Mouse (Mus musculus): ENCODE results near the gene Col6a6. TPM values are rescaled to one million over a fixed set of nuclear protein-coding genes. Genes with fewer than 3 reads are reported as not detected.
A peak's percentile ranks its signal among the peaks of the same experiment; 100 is the strongest.

Gene Col6a6
- total RNA-seq, 2 experiments from 2014 or later: 1.5 to 1.9 TPM

DNA sequence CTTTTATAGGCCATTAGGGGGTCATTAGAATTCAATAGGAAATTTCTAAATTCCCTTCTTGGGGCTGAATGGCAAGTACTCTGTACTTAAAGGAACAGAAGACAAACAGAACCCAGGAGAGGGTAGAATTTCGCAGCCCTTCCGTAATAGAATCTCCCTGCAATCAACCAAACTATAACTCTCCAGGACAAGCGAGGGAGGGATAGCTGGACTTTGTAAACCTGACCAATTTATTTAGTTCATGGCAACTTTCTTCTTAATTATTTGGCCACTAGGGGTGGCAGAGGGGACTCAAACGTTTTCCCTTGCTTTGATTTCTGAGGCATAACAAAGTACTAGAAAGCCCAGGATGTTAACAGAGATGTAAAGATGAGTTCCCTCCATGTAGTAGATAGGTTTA lies 6.8 kb upstream of the Col6a6 start:
- Histone ChIP-seq H3K4me3 (no peak overlapping the region; the same call in 1 of the 2 replicates), H3K27ac (no peak overlapping the region)
- TF ChIP-seq CTCF (IDR thresholded peaks at IDR 0.05): peak; percentile 19; the same call in 1 of the 2 replicates
- intact Hi-C loops (cut with DNase I): no loop called here
- DNase-seq: no peak

DNA sequence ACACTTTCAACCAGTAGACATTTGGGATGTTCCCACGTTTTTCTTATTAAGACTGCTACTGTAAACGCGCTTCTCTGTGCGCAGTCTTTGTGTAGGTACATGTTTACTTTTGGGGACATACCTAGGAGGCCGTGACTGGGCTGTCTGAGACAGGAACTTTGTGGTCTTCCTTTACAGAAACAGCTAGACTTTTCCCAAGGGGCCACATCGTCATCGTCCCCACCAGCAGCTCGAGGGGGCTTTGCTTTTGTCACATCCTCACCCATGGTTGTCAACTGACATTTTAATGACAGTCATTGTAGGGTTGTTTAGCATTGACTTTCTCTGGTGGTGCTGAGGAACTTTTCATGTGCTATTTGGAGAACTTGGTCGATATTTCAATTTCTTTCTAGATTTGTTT lies 3.3 kb upstream of the Col6a6 start:
- no peak for TF ChIP-seq CTCF (IDR thresholded peaks at IDR 0.05)
- Histone ChIP-seq H3K4me3 (no peak overlapping the region), H3K27ac (no peak overlapping the region)
- intact Hi-C loops (cut with DNase I): no loop called here
- no peak for DNase-seq

DNA sequence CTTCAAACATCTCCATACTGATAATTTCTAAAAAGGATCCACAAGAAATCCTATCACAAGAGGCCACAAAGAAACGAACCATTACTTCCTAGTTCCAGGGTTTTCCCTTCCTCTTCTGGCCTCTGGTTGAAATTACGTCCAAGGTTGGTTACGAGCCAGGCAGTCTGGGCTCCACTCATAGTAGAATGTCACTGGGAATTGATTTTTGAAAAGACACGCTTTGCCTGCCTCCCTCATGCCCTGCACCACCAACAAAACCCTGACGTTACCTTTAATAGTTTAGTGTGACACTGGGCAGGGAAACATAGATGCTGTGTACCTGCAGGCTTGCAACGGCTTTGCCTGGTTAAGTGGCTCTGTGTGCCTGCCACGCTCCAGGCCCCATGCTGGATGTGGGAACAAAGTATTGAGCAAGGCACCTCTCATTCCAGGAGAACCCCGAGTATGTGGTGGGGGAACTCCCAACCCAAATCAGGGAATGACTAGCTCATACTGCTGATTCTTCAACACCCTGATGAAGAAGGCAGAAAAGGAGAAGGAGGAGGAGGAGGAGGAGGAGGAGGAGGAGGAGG lies 798 bp downstream of the Col6a6 start:
- no peak for TF ChIP-seq CTCF (IDR thresholded peaks at IDR 0.05)
- Histone ChIP-seq H3K27ac (0 out of 2 replicates have a peak overlapping the region, but pooled peaks have one; percentile 24), H3K4me3 (peak overlapping the region; percentile 41)
- peak; percentile 69 for DNase-seq
- intact Hi-C loops (cut with DNase I): no loop called here

DNA sequence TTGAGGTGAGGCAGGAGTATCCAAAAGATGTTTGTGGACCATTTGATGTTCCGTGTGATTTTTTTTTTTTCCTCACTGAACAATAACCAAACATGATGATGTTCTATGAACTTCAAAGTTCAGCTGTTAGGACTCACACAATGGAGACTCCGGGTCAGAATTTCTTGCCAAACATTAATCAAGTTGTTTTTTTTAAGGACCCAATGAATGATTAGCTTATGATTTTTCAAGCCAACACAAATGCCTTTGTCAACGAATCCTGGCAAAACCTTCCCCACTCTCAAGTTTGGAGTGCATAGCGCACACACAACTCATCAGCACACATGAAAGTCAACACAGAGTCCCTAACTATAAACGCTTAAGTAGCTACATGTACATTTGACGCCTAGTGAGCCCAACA lies 7.2 kb downstream of the Col6a6 start:
- TF ChIP-seq CTCF (IDR thresholded peaks at IDR 0.05): no peak
- no peak overlapping the region for H3K27ac ChIP-seq
- intact Hi-C loops (cut with DNase I): no loop called here
- DNase-seq: no peak
- H3K4me3 ChIP-seq: no peak overlapping the region

DNA sequence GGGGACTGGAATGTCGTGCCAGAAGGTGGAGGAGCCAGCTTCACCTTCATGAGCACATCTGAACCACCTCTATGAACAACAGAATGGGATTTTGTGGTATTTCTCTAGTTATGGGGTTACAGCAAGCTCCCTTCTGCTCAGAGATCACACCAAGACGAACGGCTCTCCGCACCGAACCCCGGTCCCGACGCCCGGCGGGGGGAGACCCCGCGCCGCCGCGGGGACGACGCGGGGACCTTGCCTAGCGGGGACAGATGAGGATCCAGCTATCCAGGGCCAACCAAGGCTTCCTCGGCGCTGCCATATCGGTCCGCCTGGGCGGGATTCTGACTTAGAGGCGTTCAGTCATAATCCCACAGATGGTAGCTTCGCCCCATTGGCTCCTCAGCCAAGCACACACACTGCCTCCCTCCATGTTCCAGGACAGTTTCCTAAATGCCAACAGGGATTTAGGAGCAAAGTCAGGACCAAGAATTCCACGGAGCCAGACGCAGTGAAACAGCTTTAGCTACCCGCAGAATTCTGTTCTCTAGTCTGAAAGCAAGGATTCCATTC lies 8.7 kb downstream of the Col6a6 start:
- no peak for TF ChIP-seq CTCF (IDR thresholded peaks at IDR 0.05)
- no peak for DNase-seq
- no peak overlapping the region for H3K4me3 ChIP-seq
- intact Hi-C loops (cut with DNase I): no loop called here
- H3K27ac ChIP-seq: no peak overlapping the region

DNA sequence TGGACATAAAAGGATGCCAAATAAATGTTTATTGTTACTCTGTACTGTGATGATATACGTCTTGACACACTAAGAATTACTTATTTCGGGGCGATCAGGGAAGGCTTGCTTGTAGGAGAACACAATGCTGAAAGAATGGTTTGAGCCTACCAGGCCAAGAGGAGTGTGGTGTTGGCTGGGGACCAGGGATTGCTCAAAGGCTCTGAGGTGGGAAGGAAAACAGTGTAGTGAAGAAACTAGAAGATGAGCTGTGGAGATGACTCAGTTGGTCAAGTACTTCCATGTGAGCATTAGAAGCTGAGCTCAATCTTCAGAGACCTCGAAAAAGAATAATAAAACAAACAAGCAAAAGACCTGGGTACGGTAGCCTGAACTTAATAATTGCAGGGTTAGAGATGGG lies 13.5 kb downstream of the Col6a6 start:
- peak; percentile 84 for DNase-seq

DNA sequence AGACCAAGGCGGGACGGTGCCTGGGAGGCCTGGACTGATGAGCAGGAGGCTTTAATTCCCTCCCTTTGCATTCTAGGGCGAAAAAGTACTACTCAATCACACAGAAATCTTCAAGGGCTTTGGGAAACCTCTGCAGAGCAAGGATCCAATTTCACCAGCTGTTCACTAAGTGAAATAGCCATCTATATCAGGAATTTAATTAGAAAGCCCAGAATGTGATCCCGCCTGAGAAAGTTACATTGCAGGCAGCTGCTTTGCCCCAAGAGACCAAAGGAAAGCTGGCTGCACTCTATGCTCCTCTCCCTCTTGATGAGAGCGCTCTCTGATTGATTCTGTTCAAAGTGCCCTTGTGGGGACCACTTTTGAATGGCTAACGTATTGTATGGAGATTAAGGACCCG lies 16.5 kb downstream of the Col6a6 start:
- Histone ChIP-seq H3K4me3 (no peak overlapping the region), H3K27ac (no peak overlapping the region)
- peak; percentile 23 for DNase-seq
- TF ChIP-seq CTCF (IDR thresholded peaks at IDR 0.05): no peak
- intact Hi-C loops (cut with DNase I): no loop called here

More for the DNA sequence above, 13.5 kb downstream of the Col6a6 start:
- intact Hi-C loops (cut with DNase I): no loop called here
- no peak for TF ChIP-seq CTCF (IDR thresholded peaks at IDR 0.05)
- peak overlapping the region; percentile 28; the same call in 1 of the 2 replicates for H3K27ac ChIP-seq
- H3K4me3 ChIP-seq: no peak overlapping the region

DNA sequence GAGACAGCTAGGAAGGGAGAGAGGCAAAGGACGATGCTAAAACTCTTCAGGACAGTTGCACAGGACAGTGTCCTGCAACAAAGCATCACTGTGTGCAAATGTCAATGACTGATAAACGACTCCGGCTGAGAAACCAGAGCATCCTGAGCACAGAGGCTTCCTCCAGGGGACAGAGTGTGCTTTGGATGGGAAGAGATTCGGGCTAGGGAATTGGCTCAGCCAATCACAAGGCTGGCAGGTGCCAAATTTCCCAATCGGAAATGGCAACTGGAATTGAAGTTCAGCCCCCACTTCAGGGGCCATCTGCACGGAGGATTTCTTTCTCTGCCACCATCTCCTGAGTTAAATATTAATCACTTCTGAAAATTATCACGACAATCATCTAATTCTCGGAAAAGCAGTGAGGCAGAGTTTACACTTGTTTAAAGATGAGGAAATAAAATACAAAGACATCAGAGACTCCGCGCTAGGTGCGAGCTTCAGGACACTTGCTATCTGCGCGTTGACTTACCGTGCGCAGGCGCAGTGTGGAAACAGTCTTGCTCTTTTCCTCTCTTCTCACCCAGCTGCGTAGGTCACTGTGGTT lies 18.9 kb downstream of the Col6a6 start:
- TF ChIP-seq CTCF (IDR thresholded peaks at IDR 0.05): no peak
- Histone ChIP-seq H3K27ac (no peak overlapping the region), H3K4me3 (no peak overlapping the region)
- intact Hi-C loops (cut with DNase I): no loop called here
- peak; percentile 32 for DNase-seq

DNA sequence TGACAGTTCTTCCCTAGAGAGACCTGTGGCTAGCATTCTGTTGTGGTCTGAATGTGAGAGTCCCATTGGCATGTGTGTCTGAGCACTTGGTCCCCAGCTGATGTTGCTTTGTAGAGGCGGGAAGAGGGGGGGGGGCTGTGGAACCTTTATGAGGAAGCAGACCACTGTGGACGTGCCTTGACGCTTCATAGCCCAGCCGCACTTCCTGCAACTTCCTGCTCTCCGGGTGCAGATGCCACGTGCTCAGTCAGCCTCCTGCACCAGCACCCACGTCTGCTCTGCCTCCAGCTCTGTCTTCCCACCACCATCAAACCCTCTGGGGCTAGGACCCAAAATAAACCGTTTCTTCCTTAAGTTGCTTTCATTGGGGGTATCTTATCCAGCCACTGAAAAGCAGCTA lies 24.5 kb downstream of the Col6a6 start:
- no peak for DNase-seq
- no peak for TF ChIP-seq CTCF (IDR thresholded peaks at IDR 0.05)
- Histone ChIP-seq H3K4me3 (no peak overlapping the region), H3K27ac (no peak overlapping the region)
- intact Hi-C loops (cut with DNase I): no loop called here

DNA sequence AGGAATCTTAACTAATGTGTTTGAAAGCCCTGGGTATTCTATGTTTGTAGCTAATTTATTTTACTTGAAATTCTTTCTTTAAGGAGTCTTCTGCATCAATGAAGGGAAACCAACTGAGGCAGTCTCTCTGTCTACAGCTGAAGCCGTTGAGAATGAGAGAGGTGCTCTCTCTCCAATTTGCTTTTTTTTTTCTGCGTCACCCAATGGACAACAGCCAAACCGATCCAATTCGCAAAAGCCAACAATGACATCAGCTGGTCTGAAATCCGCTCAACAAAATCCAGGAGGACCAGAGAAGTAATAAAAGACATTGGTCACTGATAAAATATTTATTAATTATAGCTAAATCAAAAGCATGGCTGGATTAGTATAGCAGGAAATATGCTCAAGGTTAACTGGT lies 26.5 kb downstream of the Col6a6 start:
- H3K4me3 ChIP-seq: no peak overlapping the region
- DNase-seq: peak; percentile 53
- TF ChIP-seq CTCF (IDR thresholded peaks at IDR 0.05): no peak
- intact Hi-C loops (cut with DNase I): no loop called here
- peak overlapping the region; percentile 28; the same call in 1 of the 2 replicates for H3K27ac ChIP-seq

DNA sequence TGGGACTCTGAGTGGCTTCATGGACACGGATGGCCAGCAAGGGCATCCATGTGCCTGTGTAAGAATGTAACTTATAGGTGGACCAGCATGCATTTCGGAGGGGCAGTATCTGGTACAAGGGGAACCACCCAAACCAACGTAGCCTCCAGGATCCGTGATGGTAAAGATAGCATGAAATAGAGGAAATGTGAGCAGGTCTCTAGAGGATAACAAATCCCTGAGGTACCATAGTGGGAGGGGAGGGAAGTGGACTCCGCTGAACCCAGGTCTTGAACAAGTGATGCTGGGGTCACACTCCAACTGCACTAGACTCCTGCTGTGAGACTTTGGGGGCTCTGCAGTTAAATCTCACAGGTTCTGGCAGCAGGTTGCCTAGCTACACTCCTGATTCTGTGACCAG lies 27.7 kb downstream of the Col6a6 start:
- no peak for TF ChIP-seq CTCF (IDR thresholded peaks at IDR 0.05)
- no peak overlapping the region for H3K27ac ChIP-seq
- no peak for DNase-seq
- intact Hi-C loops (cut with DNase I): no loop called here
- no peak overlapping the region for H3K4me3 ChIP-seq

DNA sequence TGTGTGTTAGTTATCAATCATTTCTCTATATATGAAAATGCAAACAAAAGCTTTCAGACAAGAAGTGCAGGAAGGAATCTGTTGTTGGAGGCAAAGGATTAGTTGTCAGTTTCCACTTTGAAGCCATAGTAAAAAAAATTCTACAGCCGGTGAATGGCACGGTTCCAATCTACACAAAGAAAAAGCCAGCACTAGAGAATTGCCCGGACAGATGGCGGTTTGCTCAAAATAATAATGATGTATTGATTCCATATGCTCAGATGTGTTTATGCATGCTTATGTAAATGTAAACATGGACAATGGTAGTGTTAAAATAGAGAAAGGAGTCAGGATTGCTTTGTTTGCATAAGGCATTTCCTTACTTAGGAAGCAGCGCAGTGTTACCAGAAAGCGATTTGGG lies 31.8 kb downstream of the Col6a6 start:
- Histone ChIP-seq H3K27ac (no peak overlapping the region), H3K4me3 (no peak overlapping the region)
- TF ChIP-seq CTCF (IDR thresholded peaks at IDR 0.05): no peak
- no peak for DNase-seq
- intact Hi-C loops (cut with DNase I): no loop called here

DNA sequence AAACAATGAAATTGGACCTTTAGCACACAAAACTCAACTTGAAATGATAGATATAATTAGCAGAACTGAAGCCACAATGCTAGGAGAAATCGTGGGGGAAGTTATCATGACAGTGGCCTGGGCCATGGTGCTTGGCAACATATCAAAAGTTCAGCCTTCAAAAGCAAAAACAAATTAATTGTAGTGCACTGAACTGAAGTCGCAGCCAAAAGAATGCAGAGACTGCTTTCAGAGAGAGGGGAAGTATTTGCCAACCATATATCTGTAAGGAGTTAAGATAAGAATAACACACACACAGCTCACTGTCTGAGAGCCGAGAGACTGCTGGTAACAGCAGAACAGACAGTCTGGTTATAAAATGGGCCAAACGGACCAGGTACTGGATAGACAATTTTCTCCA lies 33.0 kb downstream of the Col6a6 start:
- DNase-seq: no peak
- TF ChIP-seq CTCF (IDR thresholded peaks at IDR 0.05): no peak
- Histone ChIP-seq H3K27ac (no peak overlapping the region), H3K4me3 (no peak overlapping the region)
- intact Hi-C loops (cut with DNase I): no loop called here

DNA sequence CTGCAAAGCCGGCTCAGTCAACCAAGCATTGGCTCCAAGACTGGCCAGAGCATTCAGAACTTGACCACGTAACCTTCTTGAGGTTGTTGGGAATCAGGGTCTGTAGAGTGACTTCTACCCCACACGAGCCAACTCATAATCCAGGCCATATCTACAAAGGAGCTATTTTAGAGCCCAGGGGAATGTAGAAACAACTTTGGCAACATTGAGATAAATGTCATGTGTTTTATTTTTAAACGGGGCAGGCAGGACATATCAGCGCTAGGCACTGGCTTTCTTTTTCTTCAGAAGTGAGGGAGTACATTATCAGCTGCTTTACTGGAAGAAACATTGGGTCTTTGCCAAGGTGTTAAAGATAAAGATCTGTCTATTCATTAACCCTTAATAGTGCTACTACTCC lies 36.1 kb downstream of the Col6a6 start:
- TF ChIP-seq CTCF (IDR thresholded peaks at IDR 0.05): no peak
- Histone ChIP-seq H3K27ac (no peak overlapping the region), H3K4me3 (no peak overlapping the region)
- DNase-seq: no peak
- intact Hi-C loops (cut with DNase I): no loop called here

Measured in gastrocnemius, adult 2 months (tissue).